Mouse (Mus musculus): Measurements from ENCODE around the gene Lsm7. TPM values are rescaled to one million over a fixed set of nuclear protein-coding genes. Genes with fewer than 3 reads are reported as not detected.
A peak's percentile ranks its signal among the peaks of the same experiment; 100 is the strongest.

Gene Lsm7
- polyA plus RNA-seq, 2 experiments: 371 to 417 TPM

GRCm38 (mm10) chr10:80871581-80871980 lies 16.6 kb upstream of the Lsm7 start, which contains the start of gene Tmprss9:
Gene Tmprss9 (plus strand): TSS chr10:80871848.
- no peaks in the 10 kb centered on the region for H3K4me1 ChIP-seq (ENCODE audit: control insufficient read depth, insufficient read depth, low read length)
- H3K27ac ChIP-seq (replicated peaks; ENCODE audit: low read depth, low read length): no peak within 1 kb of the TSS
- ATAC-seq (ENCODE audit: low FRiP score, low read depth) (no peak), DNase-seq (ENCODE audit: low spot score) (no peak)
- H3K4me2 ChIP-seq (replicated peaks; ENCODE audit: low read depth, low read length, severe bottlenecking): no peak within 1 kb of the TSS
- WGBS: 29% methylated on average over 9 of the region's 9 CpGs
- no peak for TF ChIP-seq POLR2A (IDR thresholded peaks at IDR 0.05; ENCODE audit: borderline replicate concordance, extremely low read depth, insufficient read depth, insufficient read length)
- no peak within 1 kb of the TSS for H3K9ac ChIP-seq (ENCODE audit: low read depth, low read length, severe bottlenecking)
- no peaks in the 10 kb centered on the region for H3K9me3 ChIP-seq (ENCODE audit: control insufficient read depth, low read length)
- H3K4me3 ChIP-seq (replicated peaks; ENCODE audit: low read length): no peak within 1 kb of the TSS
- peaks cover 15% of the 10 kb centered on the region for H3K36me3 ChIP-seq (ENCODE audit: control insufficient read depth, insufficient read depth, low read length)
- H3K27me3 ChIP-seq (ENCODE audit: control insufficient read depth, insufficient read depth, low read length): no peaks in the 10 kb centered on the region

GRCm38 (mm10) chr10:80870993-80871392 lies 16.0 kb upstream of the Lsm7 start:
- WGBS: 90% methylated on average over 2 of the region's 6 CpGs
- ATAC-seq (ENCODE audit: low FRiP score, low read depth): no peak
- Histone ChIP-seq H3K9ac (ENCODE audit: low read depth, low read length, severe bottlenecking) (no peak overlapping the region), H3K9me3 (ENCODE audit: control insufficient read depth, low read length) (no peaks in the 10 kb centered on the region), H3K36me3 (ENCODE audit: control insufficient read depth, insufficient read depth, low read length) (peaks cover 19% of the 10 kb centered on the region), H3K27ac (replicated peaks; ENCODE audit: low read depth, low read length) (no peak overlapping the region), H3K4me3 (replicated peaks; ENCODE audit: low read length) (no peak overlapping the region), H3K27me3 (ENCODE audit: control insufficient read depth, insufficient read depth, low read length) (no peaks in the 10 kb centered on the region), H3K4me1 (ENCODE audit: control insufficient read depth, insufficient read depth, low read length) (no peaks in the 10 kb centered on the region), H3K4me2 (replicated peaks; ENCODE audit: low read depth, low read length, severe bottlenecking) (no peak overlapping the region)
- TF ChIP-seq POLR2A (IDR thresholded peaks at IDR 0.05; ENCODE audit: borderline replicate concordance, extremely low read depth, insufficient read depth, insufficient read length): no peak
- no peak for DNase-seq (ENCODE audit: low spot score)

- peaks cover 62% of the 10 kb centered on the region for H3K36me3 ChIP-seq (ENCODE audit: control insufficient read depth, insufficient read depth, low read length)
- no peaks in the 10 kb centered on the region for H3K9me3 ChIP-seq (ENCODE audit: control insufficient read depth, low read length)
- no peak overlapping the region for H3K4me3 ChIP-seq (replicated peaks; ENCODE audit: low read length)
- DNase-seq (ENCODE audit: low spot score) (no peak), ATAC-seq (ENCODE audit: low FRiP score, low read depth) (no peak)
- no peak overlapping the region for H3K9ac ChIP-seq (ENCODE audit: low read depth, low read length, severe bottlenecking)
- H3K27me3 ChIP-seq (ENCODE audit: control insufficient read depth, insufficient read depth, low read length): no peaks in the 10 kb centered on the region
- H3K4me1 ChIP-seq (ENCODE audit: control insufficient read depth, insufficient read depth, low read length): no peaks in the 10 kb centered on the region
- TF ChIP-seq POLR2A (IDR thresholded peaks at IDR 0.05; ENCODE audit: borderline replicate concordance, extremely low read depth, insufficient read depth, insufficient read length): no peak
- no peak overlapping the region for H3K27ac ChIP-seq (replicated peaks; ENCODE audit: low read depth, low read length)
- WGBS: 92% methylated on average over 16 of the region's 16 CpGs
- H3K4me2 ChIP-seq (replicated peaks; ENCODE audit: low read depth, low read length, severe bottlenecking): no peak overlapping the region
These were observed 9.4 kb upstream of the Lsm7 start for GRCm38 (mm10) chr10:80864446-80864845.

- Histone ChIP-seq H3K4me1 (ENCODE audit: control insufficient read depth, insufficient read depth, low read length) (no peaks in the 10 kb centered on the region), H3K36me3 (ENCODE audit: control insufficient read depth, insufficient read depth, low read length) (peaks cover 54% of the 10 kb centered on the region), H3K4me2 (replicated peaks; ENCODE audit: low read depth, low read length, severe bottlenecking) (no peak overlapping the region), H3K4me3 (replicated peaks; ENCODE audit: low read length) (no peak overlapping the region), H3K9me3 (ENCODE audit: control insufficient read depth, low read length) (no peaks in the 10 kb centered on the region), H3K27me3 (ENCODE audit: control insufficient read depth, insufficient read depth, low read length) (no peaks in the 10 kb centered on the region), H3K27ac (replicated peaks; ENCODE audit: low read depth, low read length) (no peak overlapping the region), H3K9ac (ENCODE audit: low read depth, low read length, severe bottlenecking) (no peak overlapping the region)
- DNase-seq (ENCODE audit: low spot score): no peak
- no peak for ATAC-seq (ENCODE audit: low FRiP score, low read depth)
- no peak for TF ChIP-seq POLR2A (IDR thresholded peaks at IDR 0.05; ENCODE audit: borderline replicate concordance, extremely low read depth, insufficient read depth, insufficient read length)
- WGBS: 87% methylated on average over 5 of the region's 5 CpGs
These were observed 7.3 kb upstream of the Lsm7 start for GRCm38 (mm10) chr10:80862305-80862704.

- Histone ChIP-seq H3K9ac (ENCODE audit: low read depth, low read length, severe bottlenecking) (peak overlapping the region; percentile 36; the same call in 1 of the 2 replicates), H3K27ac (replicated peaks; ENCODE audit: low read depth, low read length) (no peak overlapping the region), H3K36me3 (ENCODE audit: control insufficient read depth, insufficient read depth, low read length) (peaks cover 21% of the 10 kb centered on the region), H3K4me1 (ENCODE audit: control insufficient read depth, insufficient read depth, low read length) (peaks cover 20% of the 10 kb centered on the region), H3K4me3 (replicated peaks; ENCODE audit: low read length) (no peak overlapping the region), H3K9me3 (ENCODE audit: control insufficient read depth, low read length) (no peaks in the 10 kb centered on the region), H3K4me2 (replicated peaks; ENCODE audit: low read depth, low read length, severe bottlenecking) (no peak overlapping the region), H3K27me3 (ENCODE audit: control insufficient read depth, insufficient read depth, low read length) (no peaks in the 10 kb centered on the region)
- no peak for TF ChIP-seq POLR2A (IDR thresholded peaks at IDR 0.05; ENCODE audit: borderline replicate concordance, extremely low read depth, insufficient read depth, insufficient read length)
- DNase-seq (ENCODE audit: low spot score) (no peak), ATAC-seq (ENCODE audit: low FRiP score, low read depth) (no peak)
- 90% methylated on average over 7 of the region's 7 CpGs for WGBS
These were observed 3.4 kb upstream of the Lsm7 start for GRCm38 (mm10) chr10:80858350-80858935.

Measured in limb, embryonic 14.5 days (tissue).